Comparison of ENCODE assay signal across 9 mouse cellular contexts in the genomic region with DNA sequence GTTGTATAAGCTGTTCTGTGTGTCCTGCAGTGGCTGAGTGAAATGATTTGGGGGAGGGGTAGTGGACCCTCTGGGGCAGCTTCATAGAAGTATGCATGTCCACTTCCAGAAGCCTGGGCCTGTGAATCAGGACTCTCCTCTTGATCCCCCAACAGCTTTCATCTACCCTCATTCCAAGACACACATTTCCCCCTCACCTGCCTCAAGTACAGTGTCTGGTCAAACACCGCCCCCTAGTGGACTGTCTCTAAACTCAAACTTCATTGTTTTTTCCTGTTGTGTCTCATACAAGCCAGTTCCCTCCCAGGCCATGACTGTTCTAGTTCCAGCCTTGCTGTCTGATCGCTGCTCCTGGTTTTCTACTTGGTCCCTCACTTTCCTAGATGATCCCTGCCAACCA. TPM values are rescaled to one million over a fixed set of nuclear protein-coding genes. Genes with fewer than 3 reads are reported as not detected.
DNase-seq lines count a peak whose midpoint lies in the region; ATAC-seq lines count a peak whose summit lies in the region.
"Had no signal": no experiment of that assay in that cellular context is flagged by ENCODE, and none has a peak within 500 bp of the region (broad histone marks: within the 10 kb centered on the region; RNA-seq: fewer than 3 reads in every experiment).

No protein-coding gene starts in this region.

- H3K4me3 ChIP-seq in hindbrain, embryonic 10.5 days: no peak overlapping the region
- H3K4me3 ChIP-seq in hindbrain, embryonic 12.5 days: no peak overlapping the region
- no peak overlapping the region for H3K4me3 ChIP-seq in midbrain, embryonic 13.5 days (replicated peaks)

- no peak for ATAC-seq in hindbrain, embryonic 12.5 days (ENCODE audit: low FRiP score)
- ATAC-seq in midbrain, embryonic 13.5 days: peak; percentile 31; the same call in 1 of the 2 replicates

- peak; percentile 62 for DNase-seq in hindbrain, embryonic 10.5 days (ENCODE audit: low spot score)
- peak; percentile 26 for DNase-seq in Muller cell, postnatal 12 days (ENCODE audit: inconsistent ontology term)
- DNase-seq in cerebellum, adult 9-10 months: peak; percentile 30
- DNase-seq in gastrocnemius, postnatal 14 days: peak; percentile 53
- DNase-seq in layer of hippocampus, postnatal 25 days (ENCODE audit: extremely low spot score in 1 of 2, low spot score in 1 of 2): peak; percentile 36 to 72
- peak; percentile 83 for DNase-seq in testis, postnatal 10 days (ENCODE audit: low spot score)

- intact Hi-C loops in gastrocnemius, postnatal 14 days (cut with DNase I; ENCODE audit: low total_unique reads): loop anchor here (5.0 kb wide), 1 partner anchor 86 kb away; no protein-coding TSS in a partner anchor

- no peak overlapping the region for H3K9ac ChIP-seq in hindbrain, embryonic 12.5 days
- H3K9ac ChIP-seq in midbrain, embryonic 13.5 days (replicated peaks): no peak overlapping the region

- no peak overlapping the region for H3K27ac ChIP-seq in hindbrain, embryonic 10.5 days
- no peak overlapping the region for H3K27ac ChIP-seq in hindbrain, embryonic 12.5 days
- no peak overlapping the region for H3K27ac ChIP-seq in midbrain, embryonic 13.5 days

- 17% methylated on average over 2 of the region's 2 CpGs for WGBS in hindbrain, embryonic 10.5 days
- WGBS in hindbrain, embryonic 12.5 days: 24% methylated on average over 2 of the region's 2 CpGs
- WGBS in midbrain, embryonic 13.5 days: 23% methylated on average over 2 of the region's 2 CpGs

- no peaks in the 10 kb centered on the region for H3K27me3 ChIP-seq in hindbrain, embryonic 10.5 days (ENCODE audit: insufficient read depth, poor library complexity, severe bottlenecking)
- H3K27me3 ChIP-seq in hindbrain, embryonic 12.5 days: no peaks in the 10 kb centered on the region; the same call in 1 of the 2 replicates
- no peaks in the 10 kb centered on the region for H3K27me3 ChIP-seq in midbrain, embryonic 13.5 days

- no peak overlapping the region for H3K4me2 ChIP-seq in hindbrain, embryonic 12.5 days (replicated peaks)
- no peak overlapping the region for H3K4me2 ChIP-seq in midbrain, embryonic 13.5 days (replicated peaks)

- no peaks in the 10 kb centered on the region for H3K4me1 ChIP-seq in hindbrain, embryonic 10.5 days (replicated peaks)
- no peaks in the 10 kb centered on the region for H3K4me1 ChIP-seq in hindbrain, embryonic 12.5 days
- H3K4me1 ChIP-seq in midbrain, embryonic 13.5 days (replicated peaks): no peaks in the 10 kb centered on the region

- no peaks in the 10 kb centered on the region for H3K9me3 ChIP-seq in hindbrain, embryonic 10.5 days
- no peaks in the 10 kb centered on the region for H3K9me3 ChIP-seq in hindbrain, embryonic 12.5 days (replicated peaks)
- no peaks in the 10 kb centered on the region for H3K9me3 ChIP-seq in midbrain, embryonic 13.5 days

- H3K36me3 ChIP-seq in hindbrain, embryonic 10.5 days: peaks cover 10% of the 10 kb centered on the region; the same call in 1 of the 2 replicates
- no peaks in the 10 kb centered on the region for H3K36me3 ChIP-seq in hindbrain, embryonic 12.5 days
- no peaks in the 10 kb centered on the region for H3K36me3 ChIP-seq in midbrain, embryonic 13.5 days

RNA-seq across cellular contexts. Expression of gene Cyb5r2, which starts 9.9 kb away (rescaled TPM):
- 0.46 and 0.51 TPM in 2 replicates for polyA plus RNA-seq in hindbrain, embryonic 10.5 days (2016; fragmentation: Nextera tagmentation; extraction: Ambion mirVana)
- polyA plus RNA-seq in hindbrain, embryonic 12.5 days (2016; fragmentation: Nextera tagmentation; extraction: Ambion mirVana): 0.16 and 0.36 TPM in 2 replicates
- total RNA-seq in gastrocnemius, postnatal 14 days (2021): under 1 TPM in 1 of 2 experiments, not detected in 1; 0.35 TPM
- total RNA-seq in layer of hippocampus, postnatal 25 days (2021): not detected
- 0.06 and 0.08 TPM in 2 replicates for polyA plus RNA-seq in midbrain, embryonic 13.5 days (2015; fragmentation: Nextera tagmentation; extraction: Ambion mirVana)
- total RNA-seq: left cerebral cortex, postnatal 10 days had no signal

RNA-seq across cellular contexts. Expression of gene Ovch2, which starts 53.1 kb away (rescaled TPM):
- not detected in 2 replicates for polyA plus RNA-seq in hindbrain, embryonic 10.5 days (2016; fragmentation: Nextera tagmentation; extraction: Ambion mirVana)
- not detected in 2 replicates for polyA plus RNA-seq in hindbrain, embryonic 12.5 days (2016; fragmentation: Nextera tagmentation; extraction: Ambion mirVana)
- not detected for total RNA-seq in gastrocnemius, postnatal 14 days (2021)
- total RNA-seq in layer of hippocampus, postnatal 25 days (2021): not detected
- polyA plus RNA-seq in midbrain, embryonic 13.5 days (2015; fragmentation: Nextera tagmentation; extraction: Ambion mirVana): not detected in 2 replicates
- total RNA-seq: left cerebral cortex, postnatal 10 days had no signal

Comparison
In these comparisons a context has a peak if more than half of its experiments do, and no peak if none do; other contexts are left out.
1. DNase-seq: peak in every context shown above with its lines; median percentile 83 in testis, postnatal 10 days; 62 in hindbrain, embryonic 10.5 days; 54 in layer of hippocampus, postnatal 25 days; 53 in gastrocnemius, postnatal 14 days; 30 in cerebellum, adult 9-10 months; 26 in Muller cell, postnatal 12 days.